Mouse (Mus musculus) heart, embryonic 11.5 days (tissue): Measurements from ENCODE around the gene Arhgap24. TPM values are rescaled to one million over a fixed set of nuclear protein-coding genes. Genes with fewer than 3 reads are reported as not detected.

Experiments used
- ATAC-seq: fragments of 200-750 bp; cut with Nextera tagmentation; replicated peaks from 2 replicates; pipeline ENCODE4 v1.8.0; 2017; ENCODE audit warnings: moderate library complexity; ENCODE audit not compliant: insufficient number of reproducible peaks, low FRiP score, low TSS enrichment
- H3K27ac ChIP-seq: fragments of 300-500 bp; sonication (generic); 2 replicates; pipeline ENCODE4 v1.5.1; 2014; ENCODE audit warnings: mild to moderate bottlenecking, low read depth, low read length
- H3K27me3 ChIP-seq: fragments of 300-500 bp; sonication (generic); 2 replicates; pipeline ENCODE4 v1.6.1; 2014; ENCODE audit warnings: mild to moderate bottlenecking, low read length, mixed read lengths; ENCODE audit not compliant: control insufficient read depth, insufficient read depth
- H3K36me3 ChIP-seq: fragments of 300-500 bp; sonication (generic); 2 replicates; pipeline ENCODE4 v1.6.1; 2014; ENCODE audit warnings: mild to moderate bottlenecking, low read length, moderate library complexity, mixed read lengths; ENCODE audit not compliant: control insufficient read depth, insufficient read depth
- H3K4me1 ChIP-seq: fragments of 300-500 bp; sonication (generic); 2 replicates; pipeline ENCODE4 v1.6.1; 2014; ENCODE audit warnings: low read length; ENCODE audit not compliant: control insufficient read depth, insufficient read depth
- H3K4me2 ChIP-seq: fragments of 300-500 bp; sonication (generic); 2 replicates; pipeline ENCODE4 v1.6.1; 2014; ENCODE audit warnings: mild to moderate bottlenecking, moderate library complexity
- H3K4me3 ChIP-seq: fragments of 300-500 bp; sonication (generic); 2 replicates; pipeline ENCODE4 v1.5.1; 2014; ENCODE audit warnings: low read depth, low read length
- H3K9ac ChIP-seq: fragments of 300-500 bp; sonication (generic); 2 replicates; pipeline ENCODE4 v1.6.1; 2014; ENCODE audit warnings: mild to moderate bottlenecking, low read depth, low read length, moderate library complexity
- H3K9me3 ChIP-seq: fragments of 300-500 bp; sonication (generic); replicated peaks from 2 replicates; pipeline ENCODE4 v1.6.1; 2016; ENCODE audit warnings: low read length; ENCODE audit not compliant: control insufficient read depth
- WGBS: fragments of 180-500 bp; shearing (Covaris S2); extraction: QIAGEN DNeasy Blood & Tissue Kit; methylation state at CpG from one replicate; pipeline ENCODE4 v1.1.7; 2014; ENCODE audit not compliant: insufficient replicate concordance; 5-methylcytosine and 5-hydroxymethylcytosine counted together
- polyA plus RNA-seq: library from polyadenylated mRNA; unstranded; fragments of >200 nt; fragmentation: Nextera tagmentation; extraction: Ambion mirVana; gene quantifications from 2 replicates; pipeline ENCODE4 v1.2.1, GENCODE M21; 2014

Gene Arhgap24
- polyA plus RNA-seq, 1 experiment from 2014 or later: 6.2 TPM

- Histone ChIP-seq H3K4me1 (no peaks in the 10 kb centered on the region), H3K27me3 (no peaks in the 10 kb centered on the region), H3K27ac (no peak overlapping the region), H3K4me3 (no peak overlapping the region), H3K9me3 (no peaks in the 10 kb centered on the region), H3K36me3 (no peaks in the 10 kb centered on the region), H3K9ac (no peak overlapping the region), H3K4me2 (no peak overlapping the region)
- no peak for ATAC-seq
- 69% methylated on average over 2 of the region's 2 CpGs for WGBS
These were observed 67.2 kb downstream of the Arhgap24 start for GRCm38 (mm10) chr5:102548382-102548781.

- Histone ChIP-seq H3K9ac (no peak overlapping the region), H3K27ac (no peak overlapping the region), H3K4me2 (no peak overlapping the region), H3K4me1 (no peaks in the 10 kb centered on the region), H3K4me3 (no peak overlapping the region), H3K36me3 (no peaks in the 10 kb centered on the region), H3K27me3 (no peaks in the 10 kb centered on the region), H3K9me3 (no peaks in the 10 kb centered on the region)
- WGBS: 39% methylated on average over 3 of the region's 3 CpGs
- ATAC-seq: no peak
These were observed 69.0 kb downstream of the Arhgap24 start for GRCm38 (mm10) chr5:102550211-102550610.

- H3K4me1 ChIP-seq: no peaks in the 10 kb centered on the region
- no peak overlapping the region for H3K9ac ChIP-seq
- 49% methylated on average over 11 of the region's 11 CpGs for WGBS
- no peak overlapping the region for H3K4me2 ChIP-seq
- no peaks in the 10 kb centered on the region for H3K36me3 ChIP-seq
- no peak for ATAC-seq
- H3K9me3 ChIP-seq: no peaks in the 10 kb centered on the region
- H3K27ac ChIP-seq: no peak overlapping the region
- no peak overlapping the region for H3K4me3 ChIP-seq
- H3K27me3 ChIP-seq: no peaks in the 10 kb centered on the region
These were observed 69.9 kb downstream of the Arhgap24 start for GRCm38 (mm10) chr5:102550870-102551637.

- WGBS: 64% methylated on average over 1 of the region's 1 CpGs
These were observed 71.3 kb downstream of the Arhgap24 start for GRCm38 (mm10) chr5:102552533-102552932.

GRCm38 (mm10) chr5:102555958-102556357, 74.8 kb downstream of the Arhgap24 start:
- Histone ChIP-seq H3K4me1 (no peaks in the 10 kb centered on the region), H3K9ac (no peak overlapping the region), H3K4me2 (no peak overlapping the region), H3K9me3 (no peaks in the 10 kb centered on the region), H3K27ac (no peak overlapping the region), H3K27me3 (no peaks in the 10 kb centered on the region), H3K36me3 (no peaks in the 10 kb centered on the region), H3K4me3 (no peak overlapping the region)
- 83% methylated on average over 4 of the region's 4 CpGs for WGBS
- no peak for ATAC-seq

More at GRCm38 (mm10) chr5:102552533-102552932, 71.3 kb downstream of the Arhgap24 start:
- Histone ChIP-seq H3K9ac (no peak overlapping the region), H3K36me3 (no peaks in the 10 kb centered on the region), H3K4me1 (no peaks in the 10 kb centered on the region), H3K27ac (no peak overlapping the region), H3K4me2 (no peak overlapping the region), H3K9me3 (no peaks in the 10 kb centered on the region), H3K27me3 (no peaks in the 10 kb centered on the region), H3K4me3 (no peak overlapping the region)
- no peak for ATAC-seq

GRCm38 (mm10) chr5:102560270-102560669, 79.1 kb downstream of the Arhgap24 start:
- no peaks in the 10 kb centered on the region for H3K27me3 ChIP-seq
- H3K36me3 ChIP-seq: no peaks in the 10 kb centered on the region
- no peak for ATAC-seq
- WGBS: 83% methylated on average over 6 of the region's 6 CpGs
- no peak overlapping the region for H3K4me2 ChIP-seq
- H3K4me3 ChIP-seq: no peak overlapping the region
- H3K9me3 ChIP-seq: no peaks in the 10 kb centered on the region
- no peak overlapping the region for H3K27ac ChIP-seq
- no peaks in the 10 kb centered on the region for H3K4me1 ChIP-seq
- H3K9ac ChIP-seq: no peak overlapping the region

- no peak overlapping the region for H3K4me3 ChIP-seq
- H3K4me1 ChIP-seq: no peaks in the 10 kb centered on the region
- H3K27ac ChIP-seq: no peak overlapping the region
- H3K9ac ChIP-seq: no peak overlapping the region
- no peak overlapping the region for H3K4me2 ChIP-seq
- H3K27me3 ChIP-seq: no peaks in the 10 kb centered on the region
- WGBS: 67% methylated on average over 4 of the region's 4 CpGs
- H3K9me3 ChIP-seq: no peaks in the 10 kb centered on the region
- H3K36me3 ChIP-seq: no peaks in the 10 kb centered on the region
- ATAC-seq: no peak
These were observed 82.8 kb downstream of the Arhgap24 start for GRCm38 (mm10) chr5:102563971-102564370.

- H3K27ac ChIP-seq: no peak overlapping the region
- H3K4me2 ChIP-seq: no peak overlapping the region
- no peaks in the 10 kb centered on the region for H3K4me1 ChIP-seq
- no peak overlapping the region for H3K9ac ChIP-seq
- ATAC-seq: no peak
- H3K27me3 ChIP-seq: no peaks in the 10 kb centered on the region
- WGBS: 77% methylated on average over 5 of the region's 5 CpGs
- H3K9me3 ChIP-seq: no peaks in the 10 kb centered on the region
- no peak overlapping the region for H3K4me3 ChIP-seq
- H3K36me3 ChIP-seq: no peaks in the 10 kb centered on the region
These were observed 87.6 kb downstream of the Arhgap24 start for GRCm38 (mm10) chr5:102568764-102569163.

GRCm38 (mm10) chr5:102571445-102571844, 90.3 kb downstream of the Arhgap24 start:
- Histone ChIP-seq H3K9me3 (no peaks in the 10 kb centered on the region), H3K27ac (no peak overlapping the region), H3K36me3 (no peaks in the 10 kb centered on the region), H3K9ac (no peak overlapping the region), H3K4me3 (no peak overlapping the region), H3K4me2 (no peak overlapping the region), H3K27me3 (no peaks in the 10 kb centered on the region), H3K4me1 (no peaks in the 10 kb centered on the region)
- no peak for ATAC-seq
- WGBS: 83% methylated on average over 2 of the region's 2 CpGs
